Mouse (Mus musculus): Measurements from ENCODE around the gene 9130409I23Rik.
A peak's percentile ranks its signal among the peaks of the same experiment; 100 is the strongest.

The 9130409I23Rik gene

GRCm38 (mm10) chr1:181050937-181051336 lies at the start of gene 9130409I23Rik:
TSS of gene 9130409I23Rik (plus strand) at chr1:181051237.
- DNase-seq (ENCODE audit: low read depth): no peak

- no peak for DNase-seq (ENCODE audit: low read depth)
Measured at GRCm38 (mm10) chr1:181001621-181002020, 49.4 kb upstream of the 9130409I23Rik start.

- no peak for DNase-seq (ENCODE audit: low read depth)
Measured at GRCm38 (mm10) chr1:181003790-181004189, 47.2 kb upstream of the 9130409I23Rik start.

DNA sequence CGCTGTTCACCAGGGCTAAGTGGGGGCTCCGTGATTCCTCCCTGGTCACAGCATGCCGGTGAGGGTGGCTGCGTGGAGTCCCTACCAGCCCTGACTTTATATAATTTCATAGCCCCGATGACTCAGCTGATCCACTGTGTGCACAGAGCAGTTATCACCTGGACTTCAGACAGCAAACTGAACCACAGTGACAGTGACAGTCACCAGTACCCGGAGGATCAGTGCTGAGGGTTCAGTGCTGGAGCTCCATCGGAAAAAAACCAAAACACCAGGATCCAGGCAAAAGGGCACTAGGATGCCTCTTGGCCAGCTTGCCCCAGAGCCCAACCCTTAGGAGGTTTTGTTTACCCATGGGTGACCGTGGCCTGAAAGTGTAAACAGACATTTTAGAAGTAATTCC lies 45.7 kb upstream of the 9130409I23Rik start:
- no peak for DNase-seq (ENCODE audit: low read depth)

- no peak for DNase-seq (ENCODE audit: low read depth)
Measured at GRCm38 (mm10) chr1:181007831-181008230, 43.2 kb upstream of the 9130409I23Rik start.

GRCm38 (mm10) chr1:181008266-181008665 lies 42.8 kb upstream of the 9130409I23Rik start:
- DNase-seq (ENCODE audit: low read depth): peak; percentile 59

- peak; percentile 53 for DNase-seq (ENCODE audit: low read depth)
Measured at GRCm38 (mm10) chr1:181009011-181009590, 41.9 kb upstream of the 9130409I23Rik start.

- peak; percentile 97 for DNase-seq (ENCODE audit: low read depth)
Measured at GRCm38 (mm10) chr1:181009754-181010153, 41.3 kb upstream of the 9130409I23Rik start.

GRCm38 (mm10) chr1:181010171-181010932 lies 40.7 kb upstream of the 9130409I23Rik start:
- DNase-seq (ENCODE audit: low read depth): no peak

GRCm38 (mm10) chr1:181011601-181012000 lies 39.4 kb upstream of the 9130409I23Rik start:
- DNase-seq (ENCODE audit: low read depth): no peak

GRCm38 (mm10) chr1:181012416-181012815 lies 38.6 kb upstream of the 9130409I23Rik start:
- no peak for DNase-seq (ENCODE audit: low read depth)

DNA sequence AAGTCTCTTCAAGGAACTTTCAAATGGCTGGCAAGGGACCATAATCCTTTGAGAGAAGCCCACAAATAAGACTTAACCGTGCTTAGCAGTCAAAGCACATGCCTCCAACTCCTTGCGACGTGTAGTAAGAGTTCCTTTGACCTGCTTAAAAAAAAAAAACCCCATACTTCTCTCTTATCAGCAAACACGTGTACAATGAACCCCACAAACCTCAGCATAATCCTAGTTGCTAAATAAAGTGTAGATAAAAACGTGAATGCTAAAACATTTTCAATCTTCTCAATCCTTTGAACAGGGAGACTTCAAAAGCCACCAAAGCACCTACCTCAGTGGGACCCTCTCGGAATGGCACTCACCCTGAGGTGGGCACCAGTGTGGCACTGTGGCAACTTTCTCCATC lies 37.6 kb upstream of the 9130409I23Rik start:
- DNase-seq (ENCODE audit: low read depth): no peak

DNA sequence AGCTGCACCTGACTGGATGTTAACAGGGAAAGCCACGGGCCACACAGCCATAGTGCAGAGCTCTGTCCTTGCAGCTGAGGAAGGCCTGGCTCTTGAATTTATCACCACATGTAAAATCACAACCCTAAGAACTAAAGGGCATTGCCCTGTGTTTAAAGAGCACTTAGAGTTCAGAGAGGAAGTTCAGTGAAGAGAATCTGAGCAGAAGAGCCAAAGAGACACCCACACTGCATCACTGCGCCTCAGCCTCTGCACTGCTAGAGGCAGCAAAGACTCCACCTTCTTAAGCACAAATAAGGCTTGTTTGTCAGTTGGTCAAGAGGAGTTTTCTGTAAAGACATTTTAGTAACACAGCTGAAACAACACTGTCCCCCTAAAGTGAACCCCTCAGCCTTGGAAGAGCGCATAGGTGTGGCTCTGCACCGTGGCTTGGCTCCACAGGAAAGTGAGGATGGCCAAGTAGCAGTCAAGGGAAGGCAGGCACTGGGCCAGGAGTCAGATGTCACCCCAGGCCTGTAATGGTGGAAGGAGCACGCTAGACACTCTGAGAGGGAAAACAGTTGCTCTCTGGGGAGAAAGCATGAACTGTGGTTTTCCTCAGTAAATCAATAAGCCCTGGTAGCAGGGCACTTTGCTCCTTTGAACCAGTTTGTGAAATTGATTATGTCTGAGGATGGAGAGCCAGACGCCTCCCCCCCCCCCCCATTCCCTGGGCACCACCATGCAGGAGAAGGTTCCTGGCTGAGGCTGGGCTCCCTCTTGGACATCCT lies 36.1 kb upstream of the 9130409I23Rik start:
- peak; percentile 54 for DNase-seq (ENCODE audit: low read depth)

DNA sequence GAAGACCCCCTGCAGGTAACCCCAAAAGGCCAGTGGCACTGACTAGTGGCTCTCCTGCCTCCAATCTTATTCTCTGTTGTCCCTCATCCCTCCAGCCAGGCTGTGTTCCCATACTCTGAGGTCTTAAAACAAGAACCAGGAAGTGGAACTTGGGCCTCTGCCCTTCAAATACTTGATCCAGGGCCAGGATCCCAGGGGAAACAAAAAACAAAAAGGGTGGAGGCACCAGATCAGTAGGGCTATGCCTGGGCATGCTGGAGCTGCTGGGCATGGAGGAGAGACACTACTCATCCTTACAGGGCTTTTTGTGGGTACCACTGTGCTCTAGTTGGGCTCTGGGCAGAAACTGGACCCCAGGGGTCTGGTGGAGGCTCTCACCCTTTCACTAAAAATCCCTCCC lies 35.5 kb upstream of the 9130409I23Rik start:
- DNase-seq (ENCODE audit: low read depth): peak; percentile 88

DNA sequence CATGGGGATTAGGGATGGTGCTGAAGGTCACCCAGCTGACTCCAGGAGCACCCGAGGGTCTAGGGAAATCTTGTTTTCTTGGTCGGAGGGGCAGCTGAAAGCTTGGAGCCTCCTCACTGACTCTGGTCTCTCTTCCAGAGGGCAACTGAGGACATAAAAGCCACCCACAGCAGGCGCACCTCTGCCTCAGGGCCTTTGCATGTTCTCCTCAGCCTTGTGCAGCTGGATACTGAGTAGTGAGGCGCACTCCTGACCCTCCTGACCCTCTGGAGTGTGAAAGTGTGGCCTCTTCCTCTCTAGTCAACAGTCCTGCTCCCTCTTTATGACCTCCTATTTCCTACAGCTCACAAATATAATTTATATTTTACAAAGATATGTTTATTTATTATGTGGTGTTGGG lies 35.0 kb upstream of the 9130409I23Rik start:
- no peak for DNase-seq (ENCODE audit: low read depth)

DNA sequence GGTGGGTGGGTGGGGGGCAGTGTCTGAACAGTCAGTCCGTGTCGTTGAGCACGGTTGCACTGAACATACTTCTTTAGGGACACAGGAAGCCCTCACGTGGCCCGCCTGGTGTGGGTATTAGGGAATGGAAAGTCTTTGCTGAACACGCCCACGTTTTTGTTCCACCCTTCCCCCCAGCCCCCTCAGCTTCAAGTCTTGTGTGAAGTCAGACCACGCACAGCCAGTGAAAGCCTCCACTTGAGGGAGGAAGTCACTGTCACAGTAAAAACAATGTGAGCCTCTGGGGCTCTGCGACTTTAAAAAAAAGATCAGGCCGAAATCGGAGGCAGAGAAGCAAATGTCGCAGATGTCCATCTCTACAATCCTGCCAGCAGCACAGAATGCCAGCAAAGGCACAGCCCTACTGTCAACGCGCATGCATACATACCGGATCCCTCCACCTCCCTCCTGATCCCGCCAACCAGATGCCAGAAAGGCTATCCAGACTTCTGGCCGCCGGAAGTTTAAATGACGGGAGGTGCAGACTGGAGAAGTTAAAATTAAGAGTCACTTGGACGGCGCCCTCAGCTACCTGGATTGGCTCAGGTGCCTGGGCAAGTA lies 34.4 kb upstream of the 9130409I23Rik start:
- DNase-seq (ENCODE audit: low read depth): peak; percentile 84

- peak; percentile 85 for DNase-seq (ENCODE audit: low read depth)
Measured at GRCm38 (mm10) chr1:181017212-181017711, 33.8 kb upstream of the 9130409I23Rik start.

DNA sequence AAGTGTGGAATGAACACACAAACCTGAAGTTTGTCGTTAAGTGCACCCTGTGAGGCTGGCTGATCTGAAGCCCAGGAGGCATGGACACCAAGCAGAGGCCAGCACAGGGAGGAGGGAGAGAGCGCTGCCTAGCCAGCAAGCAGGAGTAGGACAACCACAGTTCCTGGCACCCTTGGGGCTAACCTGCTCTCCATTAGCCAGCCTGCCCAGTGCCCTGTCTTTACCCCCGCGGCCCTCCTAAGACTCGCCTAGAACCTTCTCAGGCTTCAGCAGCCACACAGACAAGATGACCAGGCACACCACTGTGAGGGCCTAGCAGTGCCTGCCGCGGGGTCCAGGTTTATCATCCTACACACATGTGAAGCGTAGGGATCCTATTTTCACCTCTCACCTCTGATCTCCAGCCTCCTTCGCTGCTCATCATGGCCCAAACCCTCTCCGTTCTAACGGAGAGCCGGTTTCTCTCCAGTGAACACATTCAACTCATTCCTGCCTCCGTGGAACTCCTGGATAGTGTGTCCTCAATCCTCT lies 33.1 kb upstream of the 9130409I23Rik start:
- DNase-seq (ENCODE audit: low read depth): no peak

- DNase-seq (ENCODE audit: low read depth): peak; percentile 70
Measured at GRCm38 (mm10) chr1:181020756-181021487, 30.1 kb upstream of the 9130409I23Rik start, which contains the start of gene Ephx1. TSS of gene Ephx1 (minus strand) at chr1:181020904.

- DNase-seq (ENCODE audit: low read depth): no peak
Measured at GRCm38 (mm10) chr1:181021488-181021865, 29.6 kb upstream of the 9130409I23Rik start.

- peak; percentile 75 for DNase-seq (ENCODE audit: low read depth)
Measured at GRCm38 (mm10) chr1:181022265-181022664, 28.8 kb upstream of the 9130409I23Rik start.
